Mouse (Mus musculus): ENCODE measurements around the gene Mns1.
"Not testable (repeated sequence)": the region's sequence is repeated elsewhere in the genome, so short reads cannot be mapped to it uniquely, and the experiment has no call there.

The Mns1 gene

DNA sequence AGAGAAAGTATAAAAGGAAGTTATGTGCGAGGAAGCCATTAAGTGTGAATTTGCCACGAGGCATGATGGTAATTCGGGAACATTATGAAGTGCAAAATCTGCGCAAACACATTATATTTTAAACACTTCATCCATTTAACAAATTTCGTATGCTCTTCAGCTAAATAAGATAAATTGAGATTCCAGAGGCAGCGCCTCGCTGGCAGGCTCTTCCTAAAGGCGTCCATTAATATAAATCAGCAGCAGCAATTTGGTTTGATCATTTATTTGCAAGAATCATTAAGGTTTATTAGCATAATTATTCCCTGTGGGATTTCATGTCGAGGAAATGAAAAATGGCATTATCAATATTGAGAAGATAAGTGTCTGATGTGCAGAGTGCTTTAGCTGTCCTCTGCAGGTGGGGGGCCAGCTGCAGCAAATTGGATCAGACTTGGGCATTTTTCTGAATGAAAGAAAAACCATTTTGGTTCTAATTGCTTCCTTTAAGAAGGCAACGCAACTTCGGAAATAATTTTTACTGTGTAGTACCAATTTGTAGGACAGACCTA lies 12.4 kb upstream of the Mns1 start:
- DNase-seq (ENCODE audit: extremely low read depth, low read depth): no peak

DNA sequence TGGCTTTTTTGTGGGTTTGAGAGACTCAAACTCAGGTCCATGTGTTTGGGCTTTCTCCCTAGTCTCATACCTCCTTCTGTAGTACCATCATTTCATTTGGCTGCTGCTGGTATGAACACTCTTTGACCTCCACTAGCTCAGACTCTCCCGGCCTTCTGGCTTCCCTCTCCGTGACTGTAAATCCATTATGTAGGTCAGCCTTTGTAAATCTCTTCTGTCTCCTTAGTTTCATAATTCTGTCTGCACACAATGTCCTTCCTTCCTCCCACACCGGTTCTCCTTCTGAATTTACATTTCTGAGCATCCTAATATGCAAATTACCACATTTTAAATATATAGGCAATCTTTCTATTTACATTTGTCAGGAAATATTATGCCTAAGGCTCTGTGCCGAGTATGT lies 9.9 kb upstream of the Mns1 start:
- DNase-seq (ENCODE audit: extremely low read depth, low read depth): no peak

DNA sequence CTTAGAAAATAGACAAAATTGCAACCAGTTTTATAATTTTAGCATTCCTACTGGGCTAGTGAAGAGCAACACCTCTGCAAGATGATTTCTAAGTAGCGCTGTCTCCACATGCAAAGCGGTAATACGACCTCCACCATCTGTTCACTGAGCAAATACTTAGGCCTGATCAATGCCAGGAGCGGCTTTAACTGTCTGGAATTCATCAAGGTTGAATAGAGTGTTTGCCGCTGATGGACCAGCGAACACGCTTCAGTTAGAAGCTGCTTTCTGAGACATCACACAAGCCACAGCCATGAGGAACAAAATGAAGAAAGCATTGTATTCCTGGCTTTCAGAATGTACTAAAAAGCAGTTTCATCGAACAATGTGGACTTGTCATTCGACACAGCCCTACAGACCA lies 2.9 kb upstream of the Mns1 start:
- DNase-seq (ENCODE audit: extremely low read depth, low read depth): no peak

DNA sequence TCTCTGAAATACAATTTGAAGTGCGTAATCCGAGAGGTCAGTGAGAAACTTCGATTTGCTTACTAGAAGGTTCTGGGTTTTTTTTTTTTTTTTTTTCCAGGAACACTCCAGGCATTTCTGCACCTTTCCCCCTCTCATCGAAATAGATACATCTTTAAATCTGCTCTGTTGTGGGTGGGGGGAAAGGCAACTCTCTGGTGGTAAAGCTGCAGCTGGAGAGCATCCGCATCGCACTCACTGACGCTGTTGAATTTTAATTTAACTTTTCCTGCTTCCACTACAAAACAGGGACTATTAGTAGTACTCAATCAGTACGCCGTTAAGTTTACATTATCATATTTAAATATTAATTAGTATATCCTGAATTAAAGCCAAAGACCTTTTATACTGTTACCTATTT lies 938 bp downstream of the Mns1 start:
- no peak for DNase-seq (ENCODE audit: extremely low read depth, low read depth)

DNA sequence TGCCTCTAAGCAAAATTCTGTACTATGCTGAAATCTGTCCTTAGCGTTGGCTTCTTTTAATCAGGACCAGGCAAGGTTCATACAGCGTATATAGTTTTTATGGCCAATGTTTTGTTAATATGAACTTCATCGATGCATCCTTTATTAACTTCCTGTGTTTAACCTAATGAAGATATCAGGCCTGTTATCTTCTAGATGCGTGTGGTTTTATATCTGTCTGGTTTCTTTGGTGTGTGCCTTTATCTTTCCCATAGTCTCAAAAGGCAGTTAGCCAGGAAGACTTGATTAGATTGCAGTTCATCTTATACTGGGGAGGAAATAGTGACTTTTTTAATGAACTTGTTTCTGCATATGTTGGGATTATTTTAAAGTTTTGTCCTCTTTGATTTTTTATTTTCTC lies 2.5 kb downstream of the Mns1 start:
- no peak for DNase-seq (ENCODE audit: extremely low read depth, low read depth)

DNA sequence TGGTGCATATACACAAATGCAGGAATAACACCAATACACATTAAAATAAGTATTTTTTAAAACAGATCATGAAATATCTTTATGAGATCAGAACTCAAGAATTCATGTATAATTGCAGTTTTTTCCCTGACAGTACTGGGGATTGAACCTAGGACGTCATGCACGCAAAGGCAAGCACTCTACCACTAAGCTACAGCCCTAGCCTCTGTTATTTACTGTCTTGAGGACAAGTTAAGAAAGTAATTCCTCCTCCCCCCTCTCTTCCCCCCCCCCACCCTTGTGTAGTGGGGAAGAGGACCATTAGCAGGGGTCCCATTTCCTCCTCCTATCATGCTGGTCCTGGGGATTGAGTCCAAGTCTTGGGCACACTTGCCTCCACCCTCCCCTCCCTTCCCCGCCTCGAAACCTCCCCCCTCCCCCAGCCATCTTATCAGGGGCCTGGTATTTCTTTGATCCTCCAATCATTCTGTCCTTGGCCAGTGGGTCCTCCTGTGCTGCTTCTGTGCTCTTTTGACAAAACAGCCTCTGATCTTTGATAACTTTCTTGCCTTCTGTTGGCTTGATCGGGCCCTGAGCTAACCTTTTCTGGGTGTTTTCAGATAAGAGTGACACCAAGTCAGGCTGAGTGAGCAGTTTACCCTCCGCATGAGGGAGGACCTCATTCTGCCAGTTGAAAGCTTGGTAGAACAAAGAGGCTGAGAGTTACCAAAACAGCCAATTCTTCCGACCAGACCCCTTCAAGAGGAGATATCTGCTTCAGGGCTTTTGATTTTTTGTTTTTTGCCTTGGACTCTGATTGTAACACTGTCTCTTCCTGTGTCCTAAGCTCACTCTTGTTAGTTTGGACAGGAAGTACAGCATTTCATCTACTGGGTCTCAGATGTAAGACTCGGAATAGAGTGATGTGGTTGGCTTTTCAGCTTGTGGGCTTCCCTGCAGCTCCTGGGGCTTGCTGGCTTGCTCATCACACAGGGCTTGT lies 3.4 kb downstream of the Mns1 start:
- DNase-seq (ENCODE audit: extremely low read depth, low read depth): peak; percentile 58

DNA sequence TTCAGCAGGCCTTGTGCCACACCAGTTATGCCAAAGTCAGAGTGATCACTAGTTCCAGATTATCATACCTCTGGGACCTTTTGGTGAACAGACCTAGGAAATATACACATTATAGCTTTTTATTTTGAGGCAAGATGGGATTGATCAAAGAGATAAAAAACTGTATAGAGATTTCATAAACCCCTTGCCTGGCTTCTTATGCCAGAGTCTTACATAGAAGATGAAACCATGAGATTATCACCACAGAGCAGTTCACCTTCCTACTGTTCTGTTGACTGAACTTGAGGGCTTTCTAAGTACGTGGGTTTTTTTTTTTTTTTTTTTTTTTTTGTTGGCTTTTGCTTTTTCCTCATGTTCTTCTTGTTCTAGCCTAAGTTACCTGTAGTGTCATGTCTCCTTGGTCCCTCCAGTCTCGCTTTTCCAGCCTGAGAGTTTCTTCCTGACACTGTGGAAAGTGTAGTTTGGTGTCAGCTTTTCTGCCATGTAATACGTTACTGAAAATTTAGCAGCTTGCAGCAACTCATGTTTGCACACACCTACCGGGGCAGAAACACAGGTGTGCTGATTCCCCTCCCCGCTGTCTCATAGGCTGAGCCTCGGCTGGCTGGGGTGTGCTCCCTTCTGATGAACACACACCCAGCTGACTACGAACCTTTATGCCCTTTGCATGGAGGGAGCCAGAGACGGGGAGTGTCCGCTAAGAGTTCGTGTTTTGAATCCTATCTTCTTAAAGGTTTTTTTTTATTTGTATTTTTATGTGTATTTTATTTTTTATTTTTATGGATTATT lies 4.3 kb downstream of the Mns1 start:
- no peak for DNase-seq (ENCODE audit: extremely low read depth, low read depth)

DNA sequence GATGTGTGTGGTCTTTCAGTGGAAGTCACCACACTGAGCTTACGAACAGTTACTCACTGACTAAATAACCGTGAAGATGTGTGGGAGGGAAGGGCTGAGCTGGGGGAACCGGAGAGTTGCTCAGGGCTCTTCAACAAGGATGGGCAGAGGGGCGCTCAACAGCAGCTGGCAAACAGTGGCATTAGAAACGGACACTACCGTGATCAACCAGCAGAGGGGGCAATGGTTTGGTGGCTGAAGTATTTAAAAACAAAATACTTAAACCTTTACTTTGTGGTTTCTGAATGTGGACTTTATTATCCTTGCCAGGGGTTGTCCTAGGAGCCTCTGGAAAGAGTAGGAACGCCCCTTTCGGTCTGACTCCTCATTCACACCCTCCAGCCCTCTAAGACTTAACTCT lies 10.2 kb downstream of the Mns1 start:
- DNase-seq (ENCODE audit: extremely low read depth, low read depth): peak; percentile 35

DNA sequence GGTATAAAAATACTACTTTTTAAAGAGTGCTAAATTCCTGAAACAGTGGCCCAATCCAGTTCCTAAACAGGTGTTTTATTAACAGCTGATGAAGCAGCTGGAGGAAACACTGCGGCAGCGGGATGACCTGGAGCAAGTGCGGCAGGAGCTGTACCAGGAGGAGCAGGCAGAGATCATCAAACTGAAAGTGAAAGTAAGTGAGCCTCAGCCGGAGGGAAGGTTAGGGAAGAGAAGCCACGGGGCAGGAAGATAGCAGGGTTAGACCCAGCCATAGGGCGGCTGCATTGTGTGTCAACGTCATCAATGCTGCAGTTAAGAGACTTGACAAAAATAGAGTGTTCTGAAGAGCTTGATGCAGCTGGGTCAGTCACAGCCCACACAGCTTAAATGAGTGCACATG lies 11.6 kb downstream of the Mns1 start:
- DNase-seq (ENCODE audit: extremely low read depth, low read depth): no peak

DNA sequence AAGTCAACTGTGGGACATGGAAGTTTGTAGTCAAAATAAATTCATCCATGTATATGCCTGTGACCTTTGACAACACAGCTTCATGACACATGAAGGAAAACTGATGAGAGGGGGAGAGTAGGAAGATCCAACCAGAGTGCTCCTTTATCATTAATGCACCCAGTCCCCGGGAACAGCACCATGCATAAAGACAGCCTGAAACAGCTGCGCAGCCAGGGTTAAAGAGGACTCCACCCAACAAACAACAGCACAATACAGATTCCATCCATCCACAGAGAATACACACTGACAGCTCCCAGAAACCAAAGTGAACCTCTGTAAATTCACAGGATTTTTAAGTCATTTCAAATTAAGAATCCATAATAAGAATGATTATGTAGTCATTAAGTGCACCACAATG lies 12.0 kb downstream of the Mns1 start:
- DNase-seq (ENCODE audit: extremely low read depth, low read depth): no peak

DNA sequence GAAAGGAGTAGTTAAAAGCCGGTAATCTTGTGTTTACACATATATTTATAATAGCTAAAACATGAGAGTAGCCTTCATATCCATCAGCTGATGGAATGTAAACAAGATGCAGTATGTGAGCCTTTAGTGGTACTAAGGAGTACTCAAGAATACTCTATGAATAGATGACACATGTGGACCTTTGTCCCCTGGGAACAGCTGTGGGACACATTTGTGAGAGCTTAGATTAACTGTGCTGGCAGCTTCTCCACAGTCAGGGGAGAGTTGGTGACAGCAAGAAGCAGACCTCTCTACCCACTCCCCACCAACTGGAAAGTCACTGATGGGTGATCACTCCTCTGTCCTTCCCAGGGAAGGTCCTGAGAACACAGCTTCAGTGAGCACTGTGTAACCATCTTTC lies 12.6 kb downstream of the Mns1 start:
- DNase-seq (ENCODE audit: extremely low read depth, low read depth): no peak

DNA sequence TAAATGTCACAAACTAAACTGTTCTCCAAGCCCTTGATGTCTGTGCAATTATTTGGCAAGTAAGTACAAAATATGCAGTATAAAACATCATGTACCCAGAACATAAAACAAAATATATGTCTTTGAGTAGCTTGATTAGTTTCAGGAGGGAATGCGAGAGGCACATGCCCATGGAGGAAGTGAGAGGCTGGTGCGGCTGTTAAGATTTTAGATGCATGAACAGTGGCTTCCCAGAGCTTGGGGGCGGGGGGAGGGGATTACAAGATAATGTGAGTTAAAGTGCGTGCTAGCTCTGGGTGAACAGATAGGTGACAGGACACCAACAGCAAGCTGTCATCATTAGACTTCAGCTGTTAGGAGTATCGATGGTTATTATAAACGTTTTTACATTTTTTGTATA lies 13.3 kb downstream of the Mns1 start:
- DNase-seq (ENCODE audit: extremely low read depth, low read depth): no peak

DNA sequence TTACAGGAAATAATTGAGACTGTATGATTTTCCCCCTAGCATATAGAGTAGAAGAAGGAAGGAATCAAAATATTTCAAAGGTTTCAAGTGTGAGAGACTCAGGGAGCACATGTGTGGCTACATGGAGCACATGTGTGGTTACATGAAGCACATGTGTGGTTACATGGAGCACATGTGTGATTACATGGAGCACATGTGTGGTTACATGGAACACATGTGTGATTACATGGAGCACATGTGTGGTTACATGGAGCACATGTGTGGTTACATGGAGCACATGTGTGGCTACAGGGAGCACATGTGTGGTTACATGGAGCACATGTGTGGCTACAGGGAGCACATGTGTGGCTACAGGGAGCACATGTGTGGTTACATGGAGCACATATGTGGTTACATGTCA lies 16.5 kb downstream of the Mns1 start:
- DNase-seq (ENCODE audit: extremely low read depth, low read depth): not testable (repeated sequence)

DNA sequence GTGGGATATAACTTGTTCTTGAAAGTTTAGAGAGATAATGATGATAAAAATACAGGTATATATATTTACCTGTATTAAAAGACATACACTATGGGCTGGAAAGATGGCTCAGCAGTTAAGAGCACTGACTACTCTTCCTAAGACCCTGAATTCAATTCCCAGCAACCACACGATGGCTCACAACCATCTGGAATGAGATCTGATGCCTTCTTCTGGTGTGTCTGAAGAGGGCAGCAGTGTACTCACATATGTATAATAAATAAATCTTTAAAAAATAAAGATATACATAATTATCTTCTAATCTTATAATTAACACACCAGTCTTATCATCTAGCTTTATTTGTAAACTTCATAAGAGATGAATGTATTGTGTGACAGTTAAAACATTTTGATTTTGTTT lies 18.6 kb downstream of the Mns1 start:
- DNase-seq (ENCODE audit: extremely low read depth, low read depth): no peak

DNA sequence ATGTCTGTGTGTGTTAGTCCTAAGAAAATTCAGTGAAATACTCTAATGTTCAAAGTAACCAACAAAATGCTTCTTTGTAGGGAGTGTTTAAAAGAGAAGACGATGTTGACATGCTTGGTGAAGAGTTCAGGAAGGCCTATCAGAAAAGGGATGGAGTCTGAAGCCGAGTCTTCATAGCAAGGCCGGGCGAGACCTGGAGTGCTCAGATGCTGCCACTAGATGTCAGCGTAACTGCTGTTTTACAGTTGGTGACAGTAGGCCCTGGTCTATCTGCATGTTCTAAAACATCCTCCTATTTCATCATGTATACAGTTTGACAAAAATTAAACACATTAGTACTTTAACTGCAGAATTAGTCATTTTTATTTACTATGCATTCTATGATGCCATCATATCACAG lies 20.4 kb downstream of the Mns1 start:
- DNase-seq (ENCODE audit: extremely low read depth, low read depth): peak; percentile 67

DNA sequence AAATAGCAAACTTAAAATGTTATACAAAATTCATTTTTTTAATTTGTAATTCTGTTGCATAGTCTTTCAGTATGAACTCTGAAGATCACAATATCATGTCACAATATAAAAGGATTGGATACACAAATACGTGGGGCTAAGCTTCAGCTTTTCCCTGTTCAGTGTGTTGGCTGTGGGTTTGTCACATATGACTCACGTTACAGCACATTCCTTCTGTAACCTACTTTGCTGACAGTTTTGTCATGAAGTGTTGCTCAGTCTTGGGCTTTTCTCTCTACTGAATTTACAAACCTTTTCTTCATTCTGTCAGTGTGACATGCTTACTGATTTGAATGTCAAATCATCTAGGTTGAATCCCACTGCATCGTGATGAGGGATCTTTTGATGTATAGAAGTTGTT lies 21.9 kb downstream of the Mns1 start:
- no peak for DNase-seq (ENCODE audit: extremely low read depth, low read depth)

DNA sequence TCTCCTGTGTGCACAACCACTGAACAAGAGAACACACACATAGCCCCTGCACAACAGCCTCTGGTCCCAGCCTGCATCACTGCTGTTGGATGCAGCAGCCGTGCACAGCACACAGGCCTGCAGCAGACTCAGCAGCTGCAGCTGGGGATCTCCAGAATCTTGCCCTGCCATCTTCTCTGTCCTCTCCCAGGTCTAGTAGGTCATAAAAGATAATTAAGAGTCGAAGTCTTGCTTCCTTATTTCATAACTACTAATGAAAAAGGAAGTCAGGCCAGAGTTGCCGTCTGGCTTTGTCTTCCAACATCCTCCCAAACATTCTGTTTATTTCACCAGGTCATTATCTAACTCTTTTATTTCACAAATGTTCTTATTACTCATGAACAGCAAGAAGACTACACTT lies 23.0 kb downstream of the Mns1 start:
- peak; percentile 66 for DNase-seq (ENCODE audit: extremely low read depth, low read depth)

DNA sequence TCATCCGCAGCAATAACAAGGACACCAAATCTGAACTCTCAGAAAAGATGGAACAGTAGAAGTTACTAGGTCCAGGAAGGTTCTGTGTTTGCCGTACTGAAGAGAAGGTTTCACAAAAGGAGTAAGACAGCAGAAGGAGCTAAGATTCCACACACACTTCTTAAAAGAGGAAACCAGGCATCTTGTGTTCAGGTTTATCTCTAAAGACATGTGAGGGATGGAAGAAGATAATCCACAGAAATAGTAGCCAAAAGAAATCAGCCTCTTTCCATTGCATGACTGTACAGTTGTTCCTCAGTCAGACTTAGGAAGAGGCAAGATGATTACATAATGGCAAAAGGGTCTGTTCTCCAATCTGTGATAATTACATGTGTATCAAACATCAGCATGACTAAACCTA lies 24.6 kb downstream of the Mns1 start:
- peak; percentile 55 for DNase-seq (ENCODE audit: extremely low read depth, low read depth)

DNA sequence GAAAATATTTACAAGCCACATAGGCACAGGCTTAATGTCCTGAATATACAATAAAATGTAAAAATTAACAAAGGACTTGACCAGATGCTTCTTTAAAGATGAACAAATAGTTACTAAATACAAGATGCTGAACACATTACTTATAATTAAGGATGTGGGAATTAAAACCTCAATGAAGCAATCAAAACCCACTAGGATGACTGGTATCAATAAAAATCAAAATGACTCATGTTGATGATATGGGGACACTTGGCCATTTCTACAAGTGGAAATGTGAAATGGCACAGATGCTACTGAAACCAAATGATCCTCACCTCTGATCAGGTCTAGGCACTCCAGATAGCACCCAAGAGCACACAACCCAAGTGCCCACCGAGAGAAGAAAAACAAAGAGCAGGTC lies 27.0 kb downstream of the Mns1 start:
- no peak for DNase-seq (ENCODE audit: extremely low read depth, low read depth)

DNA sequence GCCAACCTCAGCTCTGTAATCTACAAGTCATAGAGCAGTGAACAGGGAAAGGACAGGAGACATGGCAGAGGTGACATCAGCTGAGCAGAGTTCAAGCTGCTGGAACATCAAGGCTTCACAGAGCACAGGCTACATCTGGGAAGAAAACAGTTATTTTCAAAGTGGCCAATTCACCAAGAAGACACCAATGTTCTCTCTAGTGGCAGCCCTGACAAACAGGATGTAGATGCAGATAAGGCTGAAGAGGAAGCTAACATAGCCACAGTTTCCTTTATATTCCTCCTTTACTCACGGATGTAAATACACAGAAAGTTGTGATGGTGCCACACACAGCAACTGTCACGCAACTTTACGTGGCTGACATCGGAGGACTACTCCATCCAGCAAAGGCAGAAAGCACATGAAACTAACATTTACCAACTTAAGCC lies 28.0 kb downstream of the Mns1 start:
- peak; percentile 83 for DNase-seq (ENCODE audit: extremely low read depth, low read depth)

DNA sequence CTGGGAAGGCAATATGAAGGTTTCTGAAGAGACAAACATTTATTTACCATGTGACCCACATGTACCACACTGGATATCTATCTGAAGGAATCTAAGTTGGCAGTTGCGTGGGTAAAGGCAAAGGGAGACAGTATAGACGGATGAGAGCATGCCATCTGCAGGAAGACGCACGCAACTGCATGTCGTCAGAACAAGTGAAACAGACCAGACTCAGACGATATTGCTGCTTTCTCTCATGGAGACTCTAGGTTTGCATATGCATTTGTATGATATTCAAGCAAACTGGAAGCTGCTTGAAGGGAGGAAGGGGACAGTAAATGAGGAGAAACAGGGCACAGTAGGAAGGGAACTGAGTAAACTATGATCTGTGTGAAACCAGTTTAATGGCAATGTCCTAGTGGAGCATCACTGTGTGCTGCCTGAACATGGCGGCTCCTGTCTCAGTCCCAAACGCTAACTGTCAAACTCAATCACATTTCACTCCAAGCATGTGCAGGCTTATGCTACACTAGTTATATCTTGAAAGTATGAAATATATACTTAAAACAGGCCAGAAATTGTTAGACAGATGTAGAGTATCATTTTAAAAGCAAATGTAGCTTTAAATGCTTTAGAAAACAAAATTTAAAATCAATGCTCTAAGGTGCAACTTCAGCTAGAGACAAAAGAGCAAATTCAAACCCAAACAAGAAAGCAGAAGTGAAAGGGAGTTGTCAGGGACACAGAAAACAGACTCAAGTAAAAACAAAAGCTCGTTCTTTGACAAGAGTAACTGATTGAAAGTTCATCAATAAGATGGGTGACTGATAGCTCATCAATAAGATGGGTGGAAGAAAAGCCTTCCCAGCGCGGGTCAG lies 30.0 kb downstream of the Mns1 start:
- no peak for DNase-seq (ENCODE audit: extremely low read depth, low read depth)

Data from MEL-GATA-1-ER (cell line).